Mouse (Mus musculus): ENCODE data around the gene Btg1. TPM values are rescaled to one million over a fixed set of nuclear protein-coding genes. Genes with fewer than 3 reads are reported as not detected.

Btg1 gene
- polyA plus RNA-seq, 1 experiment, result 7.6 TPM

GRCm38 (mm10) chr10:96663739-96664430 lies 47.1 kb downstream of the Btg1 start:
- TF ChIP-seq GATA1 (IDR thresholded peaks at IDR 0.05; ENCODE audit: low read length), result no peak

All from G1E-ER4 (cell line).